Mouse (Mus musculus): ENCODE measurements around the gene Gstm3.

DNA sequence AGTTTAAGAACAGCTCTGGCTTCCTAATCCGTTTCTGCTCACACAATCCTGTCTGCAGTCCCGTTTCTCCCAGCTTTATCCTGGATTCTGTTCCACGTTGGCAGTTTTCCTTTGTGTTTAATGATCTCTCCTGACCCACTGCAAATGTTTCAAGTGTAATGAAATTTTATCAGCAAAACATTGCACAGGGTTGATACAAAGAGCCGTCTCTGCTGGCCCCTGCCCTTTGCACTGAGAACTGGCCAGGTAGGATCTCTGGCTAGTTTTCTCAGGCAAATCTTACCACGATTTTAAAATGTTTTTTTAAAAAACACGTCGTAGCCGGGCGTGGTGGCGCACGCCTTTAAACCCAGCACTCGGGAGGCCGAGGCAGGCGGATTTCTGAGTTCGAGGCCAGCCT, 52.4 kb downstream of the Gstm3 start:
- TF ChIP-seq CTCF (IDR thresholded peaks at IDR 0.05; ENCODE audit: extremely low read depth, insufficient read depth, insufficient read length, insufficient replicate concordance) (no peak), POLR2A (IDR thresholded peaks at IDR 0.05; ENCODE audit: low read depth, low read length) (no peak)

All from spleen, adult 2 months (tissue).